Mouse (Mus musculus): ENCODE measurements around the gene Kif6. TPM values are rescaled to one million over a fixed set of nuclear protein-coding genes. Genes with fewer than 3 reads are reported as not detected.
A peak's percentile ranks its signal among the peaks of the same experiment; 100 is the strongest.

Kif6 gene
- polyA plus RNA-seq (2014; fragmentation: Nextera tagmentation; extraction: Ambion mirVana) = 0.43 and 0.92 TPM in 2 replicates

GRCm38 (mm10) chr17:49614577-49615235 lies at the start of gene Kif6:
Gene Kif6 (plus strand): TSS chr17:49615136.
- Histone ChIP-seq H3K27me3 (replicated peaks; ENCODE audit: control insufficient read depth, insufficient read depth, low read length) (no peaks in the 10 kb centered on the region), H3K36me3 (ENCODE audit: control insufficient read depth, insufficient read depth, low read length) (no peaks in the 10 kb centered on the region), H3K4me2 (peak within 1 kb of the TSS; percentile 91), H3K4me1 (replicated peaks; ENCODE audit: control insufficient read depth, insufficient read depth, low read length) (peaks cover 7% of the 10 kb centered on the region; the same call in 1 of the 2 replicates), H3K9ac (ENCODE audit: low read depth, low read length) (peak within 1 kb of the TSS; percentile 34; the same call in 1 of the 2 replicates), H3K9me3 (ENCODE audit: control insufficient read depth, low read length) (no peaks in the 10 kb centered on the region), H3K27ac (ENCODE audit: low read depth, low read length) (no peak within 1 kb of the TSS), H3K4me3 (ENCODE audit: low read depth, low read length) (peak within 1 kb of the TSS; percentile 59)
- peak; percentile 86 for ATAC-seq (replicated peaks; ENCODE audit: low FRiP score)
- peak; percentile 78 for DNase-seq (ENCODE audit: low spot score)
- WGBS = 3% methylated on average over 27 of the region's 27 CpGs

- Histone ChIP-seq H3K9me3 (ENCODE audit: control insufficient read depth, low read length) (no peaks in the 10 kb centered on the region), H3K27ac (ENCODE audit: low read depth, low read length) (no peak overlapping the region), H3K4me1 (replicated peaks; ENCODE audit: control insufficient read depth, insufficient read depth, low read length) (no peaks in the 10 kb centered on the region), H3K9ac (ENCODE audit: low read depth, low read length) (no peak overlapping the region), H3K27me3 (replicated peaks; ENCODE audit: control insufficient read depth, insufficient read depth, low read length) (peaks cover 17% of the 10 kb centered on the region), H3K4me3 (ENCODE audit: low read depth, low read length) (no peak overlapping the region), H3K4me2 (no peak overlapping the region), H3K36me3 (ENCODE audit: control insufficient read depth, insufficient read depth, low read length) (no peaks in the 10 kb centered on the region)
- 75% methylated on average over 8 of the region's 8 CpGs for WGBS
- ATAC-seq (replicated peaks; ENCODE audit: low FRiP score) (no peak), DNase-seq (ENCODE audit: low spot score) (no peak)
Measured at GRCm38 (mm10) chr17:49568717-49569116, 46.2 kb upstream of the Kif6 start.

GRCm38 (mm10) chr17:49577321-49577720 lies 37.6 kb upstream of the Kif6 start:
- Histone ChIP-seq H3K4me3 (ENCODE audit: low read depth, low read length) (no peak overlapping the region), H3K4me1 (replicated peaks; ENCODE audit: control insufficient read depth, insufficient read depth, low read length) (no peaks in the 10 kb centered on the region), H3K4me2 (no peak overlapping the region), H3K9me3 (ENCODE audit: control insufficient read depth, low read length) (no peaks in the 10 kb centered on the region), H3K27me3 (replicated peaks; ENCODE audit: control insufficient read depth, insufficient read depth, low read length) (no peaks in the 10 kb centered on the region), H3K36me3 (ENCODE audit: control insufficient read depth, insufficient read depth, low read length) (no peaks in the 10 kb centered on the region), H3K9ac (ENCODE audit: low read depth, low read length) (no peak overlapping the region), H3K27ac (ENCODE audit: low read depth, low read length) (no peak overlapping the region)
- WGBS = 85% methylated on average over 3 of the region's 3 CpGs
- DNase-seq (ENCODE audit: low spot score) (no peak), ATAC-seq (replicated peaks; ENCODE audit: low FRiP score) (no peak)

GRCm38 (mm10) chr17:49582471-49582870 lies 32.5 kb upstream of the Kif6 start:
- Histone ChIP-seq H3K27ac (ENCODE audit: low read depth, low read length) (no peak overlapping the region), H3K9me3 (ENCODE audit: control insufficient read depth, low read length) (no peaks in the 10 kb centered on the region), H3K4me3 (ENCODE audit: low read depth, low read length) (no peak overlapping the region), H3K4me1 (replicated peaks; ENCODE audit: control insufficient read depth, insufficient read depth, low read length) (no peaks in the 10 kb centered on the region), H3K27me3 (replicated peaks; ENCODE audit: control insufficient read depth, insufficient read depth, low read length) (no peaks in the 10 kb centered on the region), H3K9ac (ENCODE audit: low read depth, low read length) (no peak overlapping the region), H3K4me2 (no peak overlapping the region), H3K36me3 (ENCODE audit: control insufficient read depth, insufficient read depth, low read length) (no peaks in the 10 kb centered on the region)
- ATAC-seq (replicated peaks; ENCODE audit: low FRiP score) = no peak
- DNase-seq (ENCODE audit: low spot score) = no peak
- WGBS = 56% methylated on average over 11 of the region's 11 CpGs

GRCm38 (mm10) chr17:49590051-49590450 lies 24.9 kb upstream of the Kif6 start:
- ATAC-seq (replicated peaks; ENCODE audit: low FRiP score) = no peak
- no peak for DNase-seq (ENCODE audit: low spot score)
- WGBS = 63% methylated on average over 8 of the region's 8 CpGs

GRCm38 (mm10) chr17:49605397-49605796 lies 9.5 kb upstream of the Kif6 start:
- 72% methylated on average over 4 of the region's 4 CpGs for WGBS
- no peaks in the 10 kb centered on the region for H3K27me3 ChIP-seq (replicated peaks; ENCODE audit: control insufficient read depth, insufficient read depth, low read length)
- H3K36me3 ChIP-seq (ENCODE audit: control insufficient read depth, insufficient read depth, low read length) = no peaks in the 10 kb centered on the region
- H3K27ac ChIP-seq (ENCODE audit: low read depth, low read length) = no peak overlapping the region
- H3K4me2 ChIP-seq = no peak overlapping the region
- no peaks in the 10 kb centered on the region for H3K9me3 ChIP-seq (ENCODE audit: control insufficient read depth, low read length)
- H3K4me1 ChIP-seq (replicated peaks; ENCODE audit: control insufficient read depth, insufficient read depth, low read length) = no peaks in the 10 kb centered on the region
- DNase-seq (ENCODE audit: low spot score) = no peak
- H3K9ac ChIP-seq (ENCODE audit: low read depth, low read length) = no peak overlapping the region
- ATAC-seq (replicated peaks; ENCODE audit: low FRiP score) = no peak
- H3K4me3 ChIP-seq (ENCODE audit: low read depth, low read length) = no peak overlapping the region

More at GRCm38 (mm10) chr17:49590051-49590450, 24.9 kb upstream of the Kif6 start:
- no peak overlapping the region for H3K9ac ChIP-seq (ENCODE audit: low read depth, low read length)
- no peaks in the 10 kb centered on the region for H3K4me1 ChIP-seq (replicated peaks; ENCODE audit: control insufficient read depth, insufficient read depth, low read length)
- no peak overlapping the region for H3K27ac ChIP-seq (ENCODE audit: low read depth, low read length)
- H3K4me2 ChIP-seq = no peak overlapping the region
- H3K9me3 ChIP-seq (ENCODE audit: control insufficient read depth, low read length) = no peaks in the 10 kb centered on the region
- no peak overlapping the region for H3K4me3 ChIP-seq (ENCODE audit: low read depth, low read length)
- no peaks in the 10 kb centered on the region for H3K36me3 ChIP-seq (ENCODE audit: control insufficient read depth, insufficient read depth, low read length)
- no peaks in the 10 kb centered on the region for H3K27me3 ChIP-seq (replicated peaks; ENCODE audit: control insufficient read depth, insufficient read depth, low read length)

- no peak overlapping the region for H3K27ac ChIP-seq (ENCODE audit: low read depth, low read length)
- no peak overlapping the region for H3K4me3 ChIP-seq (ENCODE audit: low read depth, low read length)
- no peaks in the 10 kb centered on the region for H3K36me3 ChIP-seq (ENCODE audit: control insufficient read depth, insufficient read depth, low read length)
- no peak overlapping the region for H3K4me2 ChIP-seq
- H3K9ac ChIP-seq (ENCODE audit: low read depth, low read length) = no peak overlapping the region
- 57% methylated on average over 7 of the region's 7 CpGs for WGBS
- DNase-seq (ENCODE audit: low spot score) (no peak), ATAC-seq (replicated peaks; ENCODE audit: low FRiP score) (no peak)
- no peaks in the 10 kb centered on the region for H3K9me3 ChIP-seq (ENCODE audit: control insufficient read depth, low read length)
- H3K27me3 ChIP-seq (replicated peaks; ENCODE audit: control insufficient read depth, insufficient read depth, low read length) = no peaks in the 10 kb centered on the region
- H3K4me1 ChIP-seq (replicated peaks; ENCODE audit: control insufficient read depth, insufficient read depth, low read length) = no peaks in the 10 kb centered on the region
Measured at GRCm38 (mm10) chr17:49607351-49608027, 7.4 kb upstream of the Kif6 start.

GRCm38 (mm10) chr17:49610296-49610695 lies 4.6 kb upstream of the Kif6 start:
- Histone ChIP-seq H3K36me3 (ENCODE audit: control insufficient read depth, insufficient read depth, low read length) (no peaks in the 10 kb centered on the region), H3K4me2 (no peak overlapping the region), H3K9ac (ENCODE audit: low read depth, low read length) (no peak overlapping the region), H3K4me3 (ENCODE audit: low read depth, low read length) (no peak overlapping the region), H3K9me3 (ENCODE audit: control insufficient read depth, low read length) (no peaks in the 10 kb centered on the region), H3K27me3 (replicated peaks; ENCODE audit: control insufficient read depth, insufficient read depth, low read length) (no peaks in the 10 kb centered on the region), H3K27ac (ENCODE audit: low read depth, low read length) (no peak overlapping the region), H3K4me1 (replicated peaks; ENCODE audit: control insufficient read depth, insufficient read depth, low read length) (peaks cover 5% of the 10 kb centered on the region; the same call in 1 of the 2 replicates)
- no peak for ATAC-seq (replicated peaks; ENCODE audit: low FRiP score)
- no peak for DNase-seq (ENCODE audit: low spot score)
- 45% methylated on average over 8 of the region's 8 CpGs for WGBS

Measured in liver, embryonic 11.5 days (tissue).